Mouse (Mus musculus): Measurements from ENCODE around the gene Ndufc1.

GRCm38 (mm10) chr3:51391095-51391494 is 17.7 kb downstream of the Ndufc1 start:
- TF ChIP-seq CTCF (IDR thresholded peaks at IDR 0.05; ENCODE audit: low read depth), result no peak
- no peak for TF ChIP-seq EP300 (IDR thresholded peaks at IDR 0.05; ENCODE audit: low read depth)

All from liver, embryonic 14.5 days (tissue).